In the genomic region with DNA sequence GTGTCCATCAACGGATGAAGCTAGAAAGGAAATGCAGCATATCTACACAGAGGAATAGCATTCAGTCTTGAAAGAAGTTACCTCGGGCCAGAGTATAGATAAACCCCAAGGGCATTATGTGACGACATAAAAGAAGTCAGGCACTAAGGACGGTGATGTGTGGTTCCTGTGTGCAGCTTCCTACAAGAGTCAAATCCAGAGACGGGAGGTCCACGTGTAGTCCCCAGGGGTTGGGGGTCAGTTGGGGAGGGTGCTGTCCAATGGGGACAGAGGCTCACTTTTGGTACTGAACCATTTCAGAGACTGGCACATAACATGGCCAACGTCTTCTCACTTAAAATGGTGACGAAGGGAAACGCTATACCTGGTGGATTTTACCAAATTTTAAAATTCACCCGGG, we compare ENCODE assay signal across 20 mouse cellular contexts. TPM values are rescaled to one million over a fixed set of nuclear protein-coding genes. Genes with fewer than 3 reads are reported as not detected.
DNase-seq lines count a peak whose midpoint lies in the region; TF ChIP-seq lines count a peak whose summit lies in the region.
"Had no signal": no experiment of that assay in that cellular context is flagged by ENCODE, and none has a peak within 500 bp of the region (broad histone marks: within the 10 kb centered on the region; RNA-seq: fewer than 3 reads in every experiment).

No protein-coding gene starts in this region.

- TF ChIP-seq RAD21 in CH12.LX (IDR thresholded peaks at IDR 0.05; ENCODE audit: low read depth, low read length): no peak

- peaks cover 8% of the 10 kb centered on the region for H3K9me3 ChIP-seq in CH12.LX (replicated peaks; ENCODE audit: low read length)

- peaks cover 7% of the 10 kb centered on the region for H3K27me3 ChIP-seq in CH12.LX (replicated peaks)
- no peaks in the 10 kb centered on the region for H3K27me3 ChIP-seq in splenic B cell, adult 2 months (ENCODE audit: control insufficient read depth, insufficient read depth, low read length, poor library complexity, severe bottlenecking)
- H3K27me3 ChIP-seq: Patski had no signal

- H3K27ac ChIP-seq in CH12.LX (ENCODE audit: insufficient read depth, low read depth): no peak overlapping the region

- no peak for TF ChIP-seq POLR2A in CH12.LX (IDR thresholded peaks at IDR 0.05; ENCODE audit: low read depth, low read length)

- peaks cover 0 to 16% of the 10 kb centered on the region in 2 experiments for H3K36me3 ChIP-seq in CH12.LX (replicated peaks in 1 of 2; ENCODE audit: control insufficient read depth in 1 of 2, insufficient read depth in 1 of 2, low read length in 1 of 2)
- H3K36me3 ChIP-seq in splenic B cell, adult 2 months (ENCODE audit: control insufficient read depth, insufficient read depth, low read length, poor library complexity, severe bottlenecking): no peaks in the 10 kb centered on the region
- H3K36me3 ChIP-seq: G1E had no signal

- dilution Hi-C loops in CH12.LX (cut with MboI; ENCODE audit: extremely low pct_ligation_motif_present, extremely low pct_unique_long_range_greater_than_20kb, low sequenced_read_pairs): no loop called here

- peak; percentile 49 to 61 for DNase-seq in B cell, adult 2 months
- DNase-seq in CH12.LX (ENCODE audit: extremely low read depth): peak; percentile 52
- DNase-seq in splenic B cell, adult 2 months (ENCODE audit: low read depth, low spot score): peak; percentile 79
- no peak for DNase-seq in ovary, postnatal 10 days (ENCODE audit: low spot score)
- no peak for DNase-seq in adrenal gland, postnatal 25 days
- DNase-seq in layer of hippocampus, adult 11-12 months (ENCODE audit: low spot score): no peak
- DNase-seq: adrenal gland, adult 2 months; adrenal gland, adult 8-10 months; adrenal gland, postnatal 10 days; adrenal gland, postnatal 14 days; adrenal gland, postnatal 36 days; cerebellum, adult 11 months; cerebellum, adult 11-12 months; cerebellum, adult 18-20 months; cerebellum, adult 2 months; cerebellum, adult 8-10 months; cerebellum, adult 9-10 months had no signal

- H3K79me2 ChIP-seq in CH12.LX (replicated peaks; ENCODE audit: control insufficient read depth, extremely low read depth, insufficient read depth, poor library complexity, severe bottlenecking): no peaks in the 10 kb centered on the region

- no peak overlapping the region for H3K4me2 ChIP-seq in CH12.LX (ENCODE audit: insufficient read depth, low read depth, poor library complexity, severe bottlenecking)

- no peak overlapping the region for H3K9ac ChIP-seq in CH12.LX (ENCODE audit: insufficient read depth, low read depth)

- TF ChIP-seq EP300 in CH12.LX (IDR thresholded peaks at IDR 0.05; ENCODE audit: low read length): 0 out of 2 replicates have a peak, but pooled peaks have one; percentile 8

- no peak for TF ChIP-seq CTCF in CH12.LX (conservative IDR thresholded peaks at IDR 0.05 in 1 of 2, IDR thresholded peaks at IDR 0.05 in 1 of 2; ENCODE audit: low read depth in 2 of 2, low read length in 2 of 2)

- peaks cover 3 to 7% of the 10 kb centered on the region in 2 experiments; a peak in 3 of 4 replicates for H3K4me1 ChIP-seq in CH12.LX (ENCODE audit: control insufficient read depth in 1 of 2, insufficient read depth in 2 of 2)

- in situ Hi-C loops in CH12.LX (cut with MboI; ENCODE audit: low pct_ligation_motif_present, low pct_unique_long_range_greater_than_20kb, low sequenced_read_pairs): no loop called here

- no peak overlapping the region for H3K4me3 ChIP-seq in CH12.LX (replicated peaks in 1 of 3; ENCODE audit: low read depth in 2 of 3, low read length in 2 of 3, poor library complexity in 1 of 3)

TF ChIP-seq in CH12.LX, 34 proteins besides CTCF, POLR2A, EP300 and RAD21:
- TF ChIP-seq JUN (IDR thresholded peaks at IDR 0.05; ENCODE audit: insufficient read depth, low read depth, low read length) (no peak), POLR2AphosphoS2 (IDR thresholded peaks at IDR 0.05; ENCODE audit: low read depth, low read length) (no peak), SMC3 (IDR thresholded peaks at IDR 0.05; ENCODE audit: low read depth, low read length) (no peak), TCF12 (IDR thresholded peaks at IDR 0.05; ENCODE audit: low read depth, low read length) (no peak), ELF1 (IDR thresholded peaks at IDR 0.05; ENCODE audit: low read depth, low read length) (no peak), E2F4 (IDR thresholded peaks at IDR 0.05; ENCODE audit: insufficient replicate concordance, low read depth, low read length) (no peak), BHLHE40 (IDR thresholded peaks at IDR 0.05; ENCODE audit: low read depth, low read length) (peak; percentile 43; the same call in 1 of the 2 replicates), ETS1 (conservative IDR thresholded peaks at IDR 0.05; ENCODE audit: low read depth, low read length) (peak; percentile 22; the same call in 1 of the 2 replicates), JUND (conservative IDR thresholded peaks at IDR 0.05; ENCODE audit: low read depth, low read length) (no peak), MEF2A (IDR thresholded peaks at IDR 0.05; ENCODE audit: borderline replicate concordance, low read depth, low read length) (no peak), SIN3A (IDR thresholded peaks at IDR 0.05; ENCODE audit: low read length) (no peak), MXI1 (IDR thresholded peaks at IDR 0.05; ENCODE audit: low read depth, low read length) (no peak), CHD1 (IDR thresholded peaks at IDR 0.05; ENCODE audit: low read depth, low read length) (no peak), NELFE (IDR thresholded peaks at IDR 0.05; ENCODE audit: low read depth, low read length) (no peak), NRF1 (IDR thresholded peaks at IDR 0.05; ENCODE audit: low read depth, low read length) (no peak), ZKSCAN1 (IDR thresholded peaks at IDR 0.05; ENCODE audit: borderline replicate concordance, low read depth, low read length) (no peak), HCFC1 (IDR thresholded peaks at IDR 0.05; ENCODE audit: low read depth, low read length) (no peak), MAZ (IDR thresholded peaks at IDR 0.05; ENCODE audit: low read depth, low read length) (no peak), PAX5 (IDR thresholded peaks at IDR 0.05; ENCODE audit: low read length) (no peak), MYC (IDR thresholded peaks at IDR 0.05; ENCODE audit: low read depth, low read length) (no peak), ZNF384 (IDR thresholded peaks at IDR 0.05; ENCODE audit: low read depth, low read length) (no peak), USF1 (IDR thresholded peaks at IDR 0.05; ENCODE audit: low read depth, low read length) (no peak), RCOR1 (conservative IDR thresholded peaks at IDR 0.05; ENCODE audit: low read depth, low read length) (no peak), IRF4 (IDR thresholded peaks at IDR 0.05; ENCODE audit: low read depth, low read length) (peak; percentile 61), CHD2 (IDR thresholded peaks at IDR 0.05; ENCODE audit: low read length) (no peak)

RNA-seq across cellular contexts. Expression of a gene that starts 10.7 kb away (rescaled TPM):
- total RNA-seq in CH12.LX (2012; rRNA removed): 2.5 and 2.6 TPM in 2 replicates
- 5.0 and 5.1 TPM in 2 replicates for total RNA-seq in CH12.LX (2014; rRNA removed)
- polyA plus RNA-seq in CH12.LX (2012; ENCODE audit: insufficient read length, low read depth): 5.6 and 6.6 TPM in 2 replicates
- total RNA-seq in adrenal gland, postnatal 25 days (2021): 10.8 and 14.5 TPM in 2 replicates
- polyA plus RNA-seq: C2C12, G1E had no signal

Comparison
In these comparisons a context has a peak if more than half of its experiments do, and no peak if none do; other contexts are left out.
1. DNase-seq: peak in B cell, adult 2 months (2 of 2), CH12.LX (single experiment) and splenic B cell, adult 2 months (single experiment); none in ovary, postnatal 10 days (single experiment), adrenal gland, postnatal 25 days (single experiment) and layer of hippocampus, adult 11-12 months (single experiment).